Mouse (Mus musculus) right cerebral cortex, postnatal 36 days (tissue): ENCODE data around the gene Natd1.
A peak's percentile ranks its signal among the peaks of the same experiment; 100 is the strongest.
"Not testable (repeated sequence)": the region's sequence is repeated elsewhere in the genome, so short reads cannot be mapped to it uniquely, and the experiment has no call there.

ENCODE experiments used
- DNase-seq, 2 experiments: peaks; one replicate each; pipeline ENCODE4 v3.0.0; 2022; ENCODE audit warnings: low spot score in 2 of 2, mixed read lengths in 1 of 2

The Natd1 gene

DNA sequence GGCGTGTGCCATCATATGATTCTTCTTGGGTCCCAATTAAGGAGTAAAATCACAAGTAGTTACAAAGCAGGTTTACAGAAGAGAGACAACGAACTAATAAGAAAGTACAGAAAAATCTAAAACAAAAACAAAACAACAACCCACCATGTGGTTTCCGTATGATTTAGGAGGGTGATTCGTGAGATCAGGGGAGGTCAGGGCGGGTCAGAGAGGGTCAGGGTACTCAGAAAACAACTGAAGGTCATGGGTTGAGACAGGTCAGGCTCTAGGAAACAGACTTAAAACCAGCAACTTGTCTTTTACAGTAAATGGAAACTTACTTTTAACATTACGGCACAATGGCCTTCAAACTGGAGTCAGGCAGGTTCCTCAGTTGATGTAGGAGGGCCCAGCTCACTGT lies 24.3 kb downstream of the Natd1 start:
- DNase-seq = no peak

DNA sequence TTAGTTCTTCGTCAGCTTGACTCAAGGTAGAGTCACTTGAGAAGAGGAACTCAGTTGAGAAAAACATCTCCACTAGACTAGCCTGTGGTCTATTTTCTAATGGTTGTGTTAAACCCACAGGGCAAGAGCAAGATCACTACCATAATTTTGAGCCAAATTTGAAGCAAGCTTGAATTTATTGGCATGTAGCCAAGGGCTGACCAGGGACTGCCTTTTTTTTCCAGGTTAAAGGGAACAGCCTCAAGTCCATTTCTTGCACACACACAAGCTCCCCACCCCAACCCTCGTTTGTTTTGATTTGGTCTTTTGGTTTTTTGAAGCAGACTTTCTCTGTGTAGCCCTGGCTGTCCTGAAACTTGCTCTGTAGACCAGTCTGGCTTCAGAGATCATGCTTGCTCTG lies 24.7 kb downstream of the Natd1 start:
- no peak for DNase-seq

DNA sequence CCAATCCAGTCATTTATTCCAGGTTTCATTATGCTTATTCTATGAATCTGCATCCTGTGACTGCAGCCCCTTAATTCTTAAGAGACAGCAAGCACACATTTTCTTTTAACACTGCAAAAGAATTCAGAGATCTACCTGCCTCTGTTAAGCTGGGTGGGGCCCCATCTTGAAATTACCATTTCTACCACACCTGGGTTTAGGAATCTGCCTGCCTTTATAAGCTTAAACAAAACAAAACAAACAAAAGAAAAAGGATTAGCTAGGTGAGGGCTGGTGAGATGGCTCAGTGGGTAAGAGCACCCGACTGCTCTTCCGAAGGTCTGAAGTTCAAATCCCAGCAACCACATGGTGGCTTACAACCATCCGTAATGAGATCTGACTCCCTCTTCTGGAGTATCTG lies 27.6 kb downstream of the Natd1 start:
- not testable (repeated sequence) for DNase-seq

DNA sequence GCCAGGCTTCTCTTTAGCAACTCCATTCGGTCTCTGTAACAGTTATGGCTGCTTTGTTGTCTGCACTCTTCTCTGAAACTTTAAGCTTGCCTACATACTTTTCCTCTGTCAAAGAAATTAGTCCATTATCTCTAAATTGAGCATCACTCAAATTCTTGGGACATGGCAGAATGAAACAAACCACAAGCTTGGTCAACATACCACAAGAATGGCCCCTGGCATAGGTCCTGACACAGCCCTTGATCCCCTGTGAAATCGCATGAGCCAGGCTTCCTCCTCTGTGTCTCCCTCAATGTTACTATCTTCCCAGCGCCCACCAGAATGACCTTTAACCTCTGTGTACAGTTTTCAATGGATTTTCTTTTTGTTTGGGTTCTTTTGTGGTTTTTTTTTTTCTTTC lies 32.2 kb downstream of the Natd1 start:
- DNase-seq = no peak

DNA sequence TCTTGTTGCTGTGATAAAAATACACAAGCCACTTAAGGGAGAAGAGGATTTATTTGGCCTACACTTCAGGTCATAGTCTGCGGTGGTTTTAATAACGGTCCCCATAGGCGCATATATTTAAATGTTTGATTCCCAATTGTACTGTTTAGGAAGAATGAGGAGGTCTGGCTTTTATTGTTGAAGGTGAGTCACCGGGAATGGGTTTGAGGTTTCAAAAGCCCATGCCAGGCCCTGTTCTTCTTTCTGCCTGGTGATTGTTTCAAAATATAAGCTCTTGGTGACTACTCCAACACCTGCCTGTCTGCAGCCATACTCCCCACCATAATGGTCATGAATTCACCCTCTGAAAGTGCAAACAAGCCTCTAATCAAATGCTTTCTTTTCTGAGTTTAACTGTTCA lies 34.0 kb downstream of the Natd1 start:
- no peak for DNase-seq

DNA sequence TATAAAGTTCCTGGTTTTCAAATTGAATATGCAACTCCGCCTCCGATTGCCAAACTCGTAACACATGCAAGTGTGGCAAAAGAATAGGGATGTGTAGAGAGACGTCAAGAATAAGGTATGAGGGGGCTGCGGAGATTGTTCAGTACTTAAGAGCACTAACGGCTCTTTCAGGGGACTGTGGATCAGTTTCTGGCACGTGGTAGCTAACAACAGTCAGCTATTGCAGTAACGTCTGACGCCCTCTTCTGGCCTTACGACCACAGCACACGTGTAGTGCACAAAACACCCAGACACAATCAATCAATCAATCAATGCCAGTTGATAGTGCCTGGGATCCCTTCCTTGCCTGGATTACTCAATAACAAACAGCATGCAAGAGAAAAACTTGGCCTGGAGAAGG lies 35.1 kb downstream of the Natd1 start:
- peak in 1 of 2 experiments; percentile 54 for DNase-seq

DNA sequence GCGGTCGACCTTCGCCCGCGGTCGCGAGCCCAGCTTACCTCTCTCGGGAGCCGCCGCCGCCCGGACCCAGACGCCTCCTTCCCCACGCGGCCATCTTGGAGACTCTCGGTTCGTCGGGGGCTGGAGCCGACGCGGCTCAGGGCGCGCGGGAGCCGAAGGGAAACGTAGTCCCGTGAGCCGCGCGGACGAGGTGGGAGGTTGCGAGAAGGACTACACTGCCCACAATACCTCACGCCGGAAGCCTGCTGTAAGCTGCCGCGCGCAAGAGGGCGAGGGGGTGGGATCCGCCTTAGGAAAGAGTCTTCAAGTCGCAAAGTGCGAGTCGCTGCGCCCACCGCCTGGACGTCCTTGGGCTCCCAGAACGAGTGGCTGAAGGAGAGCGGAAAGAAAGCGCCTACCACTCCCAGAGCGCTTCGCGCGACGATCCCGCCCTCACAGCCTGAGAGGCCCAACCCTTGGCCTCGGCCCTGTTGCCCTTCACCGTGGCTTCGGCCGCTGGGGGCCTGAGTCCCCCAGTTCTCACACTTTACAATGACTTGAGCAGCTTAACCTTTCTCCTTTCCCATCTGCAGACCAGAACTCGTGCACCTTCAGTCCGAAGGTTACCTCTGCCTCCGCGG lies 35.8 kb downstream of the Natd1 start, which contains the start of gene Tmem11:
TSS of gene Tmem11 (minus strand) at position 598 of the 620 bp plus-strand sequence.
- peak; percentile 97 to 98 for DNase-seq

DNA sequence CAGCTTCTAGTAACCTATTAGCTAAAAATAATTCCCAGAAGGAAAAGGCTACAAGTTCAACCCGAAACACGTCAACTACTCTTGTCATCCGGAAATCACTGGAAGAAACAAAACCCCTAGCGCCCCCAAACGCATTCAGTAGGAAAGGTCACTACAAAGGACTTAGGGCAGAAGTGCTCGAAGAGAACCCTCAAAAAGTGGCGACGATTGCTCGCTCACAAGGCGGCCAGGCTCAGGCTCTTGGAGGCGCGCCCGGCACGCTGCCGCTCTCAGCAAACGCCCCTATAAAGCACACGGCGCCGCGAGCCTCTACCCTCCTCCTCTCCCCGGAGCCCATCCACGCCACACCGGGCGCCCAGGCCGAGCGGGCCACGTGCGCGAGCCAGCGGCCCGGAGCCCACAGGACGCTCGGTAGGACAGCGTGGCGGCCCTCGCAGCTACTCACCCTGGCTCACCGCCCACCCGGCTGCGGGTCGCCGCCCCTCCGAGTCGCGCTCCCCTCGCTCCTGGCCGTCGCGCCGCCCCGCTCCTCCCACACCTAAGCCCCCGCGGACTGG lies 36.4 kb downstream of the Natd1 start:
- DNase-seq = peak; percentile 39 to 41

DNA sequence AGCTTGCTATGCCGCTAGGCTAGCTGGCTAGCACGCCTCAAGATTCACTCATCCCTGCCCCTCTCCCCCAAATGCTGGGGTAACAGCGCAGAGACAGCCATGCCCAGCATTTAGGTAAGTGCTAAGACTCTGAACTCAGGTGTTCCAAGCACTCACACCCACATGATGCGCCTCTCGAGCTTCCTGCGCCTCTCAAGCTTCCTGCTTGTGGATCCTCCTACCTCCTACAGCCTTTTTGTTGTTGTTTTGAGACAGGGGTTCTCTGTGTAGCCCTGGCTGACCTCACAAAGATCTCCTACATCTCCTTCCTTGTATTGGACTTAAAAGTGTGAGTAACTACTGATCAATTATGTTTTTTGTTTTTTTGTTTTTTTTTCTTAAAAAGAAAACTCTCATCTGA lies 41.4 kb downstream of the Natd1 start:
- DNase-seq = no peak

DNA sequence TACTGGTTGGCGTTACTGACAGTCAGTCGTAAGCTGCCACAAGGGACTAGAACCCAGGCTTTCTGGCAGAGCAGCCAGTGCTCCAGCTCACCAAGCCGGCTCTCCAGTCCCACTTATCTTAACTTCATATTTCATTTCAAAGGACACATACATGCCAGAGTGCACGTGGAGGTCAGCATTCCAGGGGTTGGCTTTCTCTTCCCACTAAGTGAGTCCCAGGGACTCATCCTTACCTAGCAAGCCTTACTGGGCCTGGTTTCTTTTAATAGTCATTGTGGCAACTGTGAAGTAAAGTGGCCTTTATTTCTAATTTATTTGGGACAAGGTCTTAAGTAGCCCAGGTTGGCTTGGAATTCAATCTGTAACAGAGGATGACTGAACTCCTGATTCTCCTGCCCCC lies 43.1 kb downstream of the Natd1 start:
- no peak for DNase-seq

DNA sequence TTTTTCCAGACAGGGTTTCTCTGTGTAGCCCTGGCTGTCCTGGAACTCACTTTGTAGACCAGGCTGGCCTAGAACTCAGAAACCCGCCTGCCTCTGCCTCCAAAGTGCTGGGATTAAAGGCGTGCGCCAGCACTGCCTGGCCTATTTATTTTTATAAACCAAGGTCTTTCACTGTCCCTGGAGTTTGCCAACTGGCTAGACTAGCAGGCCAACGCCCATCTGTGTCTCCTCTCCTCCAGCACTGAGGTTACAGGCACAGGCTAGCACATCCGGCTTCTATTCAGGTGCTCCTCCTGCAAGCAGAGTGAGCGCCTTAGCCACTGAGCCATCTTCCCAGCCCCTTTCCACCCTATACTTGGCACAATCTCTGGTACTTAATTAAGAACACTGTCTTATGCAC lies 45.1 kb downstream of the Natd1 start:
- not testable (repeated sequence) for DNase-seq

DNA sequence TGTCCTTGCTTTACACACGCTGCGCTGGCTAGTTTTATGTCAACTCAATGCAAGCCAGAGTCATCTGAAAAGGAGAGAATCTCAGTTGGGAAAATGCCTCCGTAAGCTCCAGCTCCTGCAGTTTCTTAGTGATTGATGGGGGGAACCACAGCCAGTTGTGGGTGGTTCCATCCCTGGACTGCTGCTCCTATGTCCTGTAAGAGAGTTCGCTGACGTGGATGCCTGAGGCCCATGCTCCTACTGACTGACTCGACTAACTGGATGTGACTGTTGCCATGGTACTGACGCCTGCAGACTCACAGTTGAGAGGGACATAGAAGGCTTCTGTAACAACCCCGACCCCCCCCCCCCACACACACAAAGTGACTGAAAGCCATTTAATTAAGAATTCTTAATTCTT lies 46.6 kb downstream of the Natd1 start:
- DNase-seq = no peak

DNA sequence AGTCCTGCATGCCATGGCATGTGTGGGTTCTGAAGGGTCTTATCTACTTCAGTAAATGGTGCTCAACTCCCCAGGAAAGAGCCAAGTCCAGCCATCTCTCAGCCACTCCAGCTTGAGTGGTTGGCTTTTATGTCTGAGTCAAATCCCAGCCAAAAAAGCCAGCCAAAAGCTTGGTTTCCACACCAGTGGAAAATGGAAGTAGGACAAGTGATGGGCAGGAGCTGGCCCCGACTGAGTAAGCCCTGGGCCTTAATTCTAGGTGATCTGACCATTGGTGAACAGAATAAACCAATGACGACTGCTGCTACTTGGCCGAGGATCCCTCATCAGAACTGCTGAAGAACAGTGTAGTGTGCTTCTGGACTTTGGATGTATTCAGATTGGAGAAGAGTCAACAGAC lies 47.1 kb downstream of the Natd1 start:
- DNase-seq = no peak

DNA sequence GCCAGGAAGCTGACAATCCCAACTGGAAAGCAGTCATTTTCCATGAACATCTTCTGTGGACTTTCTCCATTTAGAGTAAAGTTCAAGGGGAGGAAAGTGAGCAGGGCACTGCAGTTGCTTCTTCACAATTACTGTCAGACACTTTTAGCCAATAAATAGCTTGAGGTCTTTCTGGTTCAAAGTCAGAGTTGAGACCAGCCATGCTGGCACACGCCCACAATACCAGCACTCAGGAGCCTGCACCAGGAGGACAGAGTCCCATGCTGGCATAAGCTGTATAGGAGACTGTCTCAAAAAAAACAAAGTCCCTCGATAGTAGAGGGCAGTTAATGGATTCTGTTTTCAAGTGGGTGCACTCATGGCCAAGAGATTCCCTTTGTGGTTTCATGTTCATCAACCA lies 48.5 kb downstream of the Natd1 start:
- no peak for DNase-seq

DNA sequence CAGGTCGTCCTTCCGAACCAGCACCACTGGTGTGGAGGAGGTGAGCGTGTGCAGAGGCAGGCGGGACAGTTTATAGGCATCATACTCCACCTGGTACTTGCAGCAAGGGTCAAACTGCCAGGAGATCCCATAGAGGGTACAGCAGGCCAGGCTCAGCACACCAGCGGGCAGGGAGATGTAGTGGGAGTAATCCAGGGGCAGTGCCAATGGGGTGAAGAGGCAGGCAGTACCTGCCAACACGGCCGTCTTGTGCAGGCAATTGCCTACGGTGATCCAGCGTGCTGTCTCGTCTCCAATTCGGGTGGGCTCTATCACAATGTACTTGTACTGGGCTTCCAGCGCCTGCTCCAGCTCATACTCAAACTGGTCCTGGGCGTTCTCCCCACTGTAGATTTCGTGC lies 49.6 kb downstream of the Natd1 start:
- DNase-seq = no peak

DNA sequence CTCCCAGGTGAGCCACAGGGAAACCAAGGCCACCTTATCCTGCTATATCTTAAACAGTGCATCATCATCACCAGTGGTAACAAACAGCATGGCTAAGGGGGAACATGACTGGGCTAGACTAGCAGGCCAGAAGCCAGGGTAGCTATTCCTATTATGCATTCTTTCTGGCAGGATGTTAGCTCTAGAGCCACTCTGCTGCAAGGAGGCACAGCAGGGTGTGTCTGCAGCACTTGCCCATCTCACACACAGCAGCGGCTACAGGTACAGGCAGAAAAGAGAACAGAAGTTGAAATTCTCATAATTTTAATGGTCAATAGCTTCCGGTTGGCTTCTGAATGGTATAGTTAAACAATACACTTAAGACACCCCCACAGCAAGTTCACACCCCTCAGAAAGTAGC lies 50.4 kb downstream of the Natd1 start:
- no peak for DNase-seq

DNA sequence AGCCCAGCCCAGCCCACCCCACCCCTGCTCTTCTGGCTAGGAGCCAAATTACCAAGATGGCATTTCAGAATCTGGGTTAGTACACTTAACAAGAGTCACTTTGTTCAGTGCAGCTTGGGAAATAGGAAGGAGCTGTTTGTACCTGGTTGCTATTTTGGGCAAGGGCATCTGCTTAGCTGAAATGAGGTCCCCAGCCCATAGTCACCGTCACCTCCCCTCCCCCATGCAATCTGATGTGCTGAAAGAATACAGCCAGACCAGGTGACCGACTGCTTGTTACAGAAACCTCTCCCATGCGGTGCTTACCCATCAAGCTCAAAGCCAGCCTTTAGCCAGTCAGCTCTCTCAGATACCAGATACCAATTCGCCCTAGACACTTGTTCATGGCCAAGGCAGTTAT lies 51.4 kb downstream of the Natd1 start:
- DNase-seq = no peak

DNA sequence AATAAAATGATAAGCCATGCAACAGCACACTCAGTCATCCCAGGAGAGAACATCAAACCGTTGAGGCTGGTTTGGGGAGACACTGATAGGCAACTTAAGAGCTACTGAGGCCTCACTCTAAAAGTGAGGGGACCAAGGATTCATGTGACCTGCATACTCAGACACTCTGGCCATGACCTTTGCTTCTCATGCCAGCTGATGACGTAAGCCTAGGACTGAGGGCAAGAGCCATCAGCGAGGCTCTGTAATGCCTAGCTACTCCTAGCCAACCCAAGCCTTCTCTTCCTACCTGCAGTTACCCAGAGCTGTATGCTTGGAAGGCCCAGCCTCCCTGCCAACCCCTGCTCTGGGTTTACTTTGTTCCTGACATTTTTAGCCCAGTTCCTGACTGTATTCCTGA lies 52.6 kb downstream of the Natd1 start:
- no peak for DNase-seq

DNA sequence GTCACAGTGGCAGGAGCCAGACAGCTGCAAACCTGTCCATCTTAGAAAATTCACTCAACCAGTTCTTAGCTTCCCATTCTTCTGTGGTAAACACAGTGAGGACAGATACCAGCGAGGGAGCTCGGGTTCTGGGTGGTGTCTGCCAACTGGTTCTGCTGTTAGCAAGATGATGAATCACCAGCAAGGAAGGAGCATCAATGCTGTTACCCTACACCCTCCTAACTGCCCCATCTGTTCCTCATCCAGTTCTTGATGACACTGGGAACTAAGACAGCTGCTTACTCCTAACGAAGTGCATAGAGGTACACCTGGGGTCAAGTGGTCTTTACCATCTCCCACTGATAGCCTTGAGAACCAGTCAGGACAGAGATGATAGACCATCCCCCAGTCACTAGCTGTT lies 58.0 kb downstream of the Natd1 start:
- DNase-seq = no peak
